Mouse (Mus musculus) midbrain, embryonic 13.5 days (tissue): Measurements from ENCODE around the gene Tdp1. TPM values are rescaled to one million over a fixed set of nuclear protein-coding genes. Genes with fewer than 3 reads are reported as not detected.

ENCODE experiments used
- ATAC-seq: fragments of 200-750 bp; cut with Nextera tagmentation; 2 replicates; pipeline ENCODE4 v1.8.0; 2017; ENCODE audit warnings: mild to moderate bottlenecking, moderate TSS enrichment, moderate library complexity
- H3K27ac ChIP-seq: fragments of 300-500 bp; sonication (generic); 2 replicates; pipeline ENCODE4 v1.5.1; 2015; ENCODE audit warnings: inconsistent platforms, mild to moderate bottlenecking, moderate library complexity
- H3K27me3 ChIP-seq: fragments of 300-500 bp; sonication (generic); 2 replicates; pipeline ENCODE4 v1.6.1; 2015; ENCODE audit warnings: mild to moderate bottlenecking, inconsistent platforms
- H3K36me3 ChIP-seq: fragments of 300-500 bp; sonication (generic); 2 replicates; pipeline ENCODE4 v1.6.1; 2015; ENCODE audit warnings: mild to moderate bottlenecking, inconsistent platforms
- H3K4me1 ChIP-seq: fragments of 300-500 bp; sonication (generic); replicated peaks from 2 replicates; pipeline ENCODE4 v1.6.1; 2015; ENCODE audit warnings: inconsistent platforms
- H3K4me2 ChIP-seq: fragments of 300-500 bp; sonication (generic); replicated peaks from 2 replicates; pipeline ENCODE4 v1.6.1; 2015; ENCODE audit warnings: moderate library complexity, mild to moderate bottlenecking, inconsistent platforms
- H3K4me3 ChIP-seq: fragments of 300-500 bp; sonication (generic); replicated peaks from 2 replicates; pipeline ENCODE4 v1.5.1; 2015; ENCODE audit warnings: mild to moderate bottlenecking, inconsistent platforms
- H3K9ac ChIP-seq: fragments of 300-500 bp; sonication (generic); replicated peaks from 2 replicates; pipeline ENCODE4 v1.6.1; 2015; ENCODE audit warnings: mild to moderate bottlenecking, inconsistent platforms
- H3K9me3 ChIP-seq: fragments of 300-500 bp; sonication (generic); 2 replicates; pipeline ENCODE4 v1.6.1; 2016; ENCODE audit warnings: mild to moderate bottlenecking, inconsistent platforms
- WGBS: fragments of 180-500 bp; shearing (Covaris S2); methylation state at CpG from one replicate; pipeline ENCODE4 v1.1.7; 2015; 5-methylcytosine and 5-hydroxymethylcytosine counted together
- polyA plus RNA-seq: library from polyadenylated mRNA; unstranded; fragments of >200 nt; fragmentation: Nextera tagmentation; extraction: Ambion mirVana; gene quantifications from 2 replicates; pipeline ENCODE4 v1.2.1, GENCODE M21; 2015

Tdp1 gene
- polyA plus RNA-seq, 1 experiment from 2014 or later = 57.3 TPM

DNA sequence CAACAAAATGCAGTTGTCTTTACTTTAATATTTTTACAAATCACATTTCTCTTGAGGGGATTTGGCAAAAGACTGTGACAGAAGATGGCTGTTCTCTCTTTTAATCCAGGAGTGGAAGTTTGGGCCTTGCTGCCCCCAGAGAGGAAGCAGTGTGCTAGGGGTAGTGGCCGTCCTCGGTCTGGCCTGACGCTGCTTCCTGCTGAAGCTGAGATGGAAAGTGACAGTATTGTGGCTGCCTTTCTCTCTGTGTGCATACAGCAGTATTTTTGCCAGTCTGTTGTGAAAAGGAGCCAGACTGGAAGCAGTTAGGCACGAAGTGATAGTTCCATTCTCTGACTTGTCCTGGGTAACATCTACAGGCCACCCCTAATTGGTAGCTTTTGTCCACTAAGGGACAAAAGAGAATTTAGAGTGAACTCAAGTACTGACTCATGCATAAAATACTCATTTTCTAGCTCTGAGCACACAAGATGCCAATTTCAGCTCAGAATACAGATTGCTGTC, 18.6 kb downstream of the Tdp1 start:
- H3K27me3 ChIP-seq = no peaks in the 10 kb centered on the region
- no peak for ATAC-seq
- H3K9ac ChIP-seq = no peak overlapping the region
- 74% methylated on average over 4 of the region's 4 CpGs for WGBS
- no peak overlapping the region for H3K4me3 ChIP-seq
- no peak overlapping the region for H3K4me2 ChIP-seq
- H3K4me1 ChIP-seq = no peaks in the 10 kb centered on the region
- no peaks in the 10 kb centered on the region for H3K9me3 ChIP-seq
- H3K36me3 ChIP-seq = peaks cover 75% of the 10 kb centered on the region
- no peak overlapping the region for H3K27ac ChIP-seq

DNA sequence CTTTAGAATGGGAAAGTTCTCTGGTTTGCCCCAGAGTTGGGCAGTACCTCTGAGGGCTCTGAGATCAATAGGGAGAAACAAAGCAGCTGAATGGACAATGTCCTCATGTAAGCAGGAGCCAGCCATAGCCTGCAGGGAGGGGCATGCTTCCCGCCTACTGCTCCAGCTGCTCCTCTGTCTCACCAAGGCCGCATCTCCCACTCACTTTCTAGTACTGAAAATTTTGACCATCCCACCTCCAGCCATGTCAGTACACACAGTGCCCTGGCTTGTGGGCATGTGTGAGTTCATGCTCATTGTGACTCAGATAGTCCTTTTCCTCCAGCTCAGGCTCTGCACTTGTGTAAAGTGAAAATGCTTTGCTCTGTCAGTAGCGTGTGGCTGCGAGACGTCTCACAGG, 20.2 kb downstream of the Tdp1 start:
- 92% methylated on average over 5 of the region's 5 CpGs for WGBS
- Histone ChIP-seq H3K36me3 (peaks cover 71% of the 10 kb centered on the region), H3K4me2 (no peak overlapping the region), H3K9me3 (no peaks in the 10 kb centered on the region), H3K4me3 (no peak overlapping the region), H3K27me3 (no peaks in the 10 kb centered on the region), H3K27ac (no peak overlapping the region), H3K9ac (no peak overlapping the region), H3K4me1 (no peaks in the 10 kb centered on the region)
- ATAC-seq = no peak

DNA sequence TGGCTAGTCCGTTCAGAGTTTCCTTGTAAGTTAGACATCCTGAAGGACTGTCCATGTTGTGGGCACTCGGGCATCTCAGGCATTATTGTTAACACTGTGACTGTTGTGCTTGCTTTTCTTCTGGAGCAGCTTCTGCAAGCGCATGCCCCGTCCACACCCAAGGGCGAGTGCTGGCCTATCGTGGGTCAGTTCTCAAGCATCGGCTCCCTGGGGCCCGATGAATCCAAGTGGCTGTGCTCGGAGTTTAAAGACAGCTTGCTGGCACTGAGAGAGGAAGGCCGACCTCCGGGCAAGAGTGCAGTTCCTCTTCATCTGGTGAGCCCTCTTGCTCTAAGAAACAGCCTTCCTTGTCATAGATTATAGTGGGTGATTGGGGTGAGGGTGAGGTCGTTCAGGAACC, 27.1 kb downstream of the Tdp1 start:
- Histone ChIP-seq H3K27me3 (no peaks in the 10 kb centered on the region), H3K4me2 (no peak overlapping the region), H3K9me3 (no peaks in the 10 kb centered on the region), H3K9ac (no peak overlapping the region), H3K36me3 (peaks cover 74% of the 10 kb centered on the region), H3K27ac (no peak overlapping the region), H3K4me1 (no peaks in the 10 kb centered on the region), H3K4me3 (no peak overlapping the region)
- no peak for ATAC-seq
- 88% methylated on average over 12 of the region's 12 CpGs for WGBS

DNA sequence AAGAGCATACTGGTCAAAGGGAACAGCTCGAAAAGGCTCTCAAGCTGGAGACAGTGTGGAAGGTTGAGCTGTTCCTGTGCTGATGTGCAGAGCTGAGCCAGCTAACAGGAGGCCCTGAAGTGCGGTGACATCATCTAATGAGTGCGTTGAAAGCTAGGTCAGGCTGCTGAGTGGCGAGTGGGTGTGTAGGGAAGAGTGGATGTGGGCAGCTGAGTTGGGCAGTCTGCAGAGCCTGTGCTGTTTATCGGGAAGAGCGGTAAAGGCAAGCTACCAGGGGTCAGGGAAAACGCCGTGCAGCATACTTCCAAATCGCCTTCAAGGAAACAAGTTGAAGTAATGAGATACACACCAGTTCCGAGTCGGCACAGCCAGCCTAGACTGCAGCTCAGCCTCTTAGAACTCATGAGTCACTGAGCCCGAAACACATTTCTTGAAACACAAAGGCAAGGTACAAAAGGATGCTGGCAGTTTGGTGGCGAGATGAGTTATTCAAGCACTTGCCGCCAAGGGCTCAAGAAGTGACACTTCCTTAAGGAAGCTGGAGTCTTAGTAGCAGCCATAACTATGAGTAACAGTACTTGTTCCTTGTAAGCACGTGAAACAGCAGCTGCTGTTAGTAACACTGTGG, 33.6 kb downstream of the Tdp1 start:
- Histone ChIP-seq H3K36me3 (peaks cover 61% of the 10 kb centered on the region), H3K9me3 (no peaks in the 10 kb centered on the region), H3K4me3 (no peak overlapping the region), H3K4me1 (peaks cover 3% of the 10 kb centered on the region), H3K27ac (no peak overlapping the region), H3K27me3 (no peaks in the 10 kb centered on the region), H3K4me2 (no peak overlapping the region), H3K9ac (no peak overlapping the region)
- no peak for ATAC-seq
- 92% methylated on average over 15 of the region's 15 CpGs for WGBS

DNA sequence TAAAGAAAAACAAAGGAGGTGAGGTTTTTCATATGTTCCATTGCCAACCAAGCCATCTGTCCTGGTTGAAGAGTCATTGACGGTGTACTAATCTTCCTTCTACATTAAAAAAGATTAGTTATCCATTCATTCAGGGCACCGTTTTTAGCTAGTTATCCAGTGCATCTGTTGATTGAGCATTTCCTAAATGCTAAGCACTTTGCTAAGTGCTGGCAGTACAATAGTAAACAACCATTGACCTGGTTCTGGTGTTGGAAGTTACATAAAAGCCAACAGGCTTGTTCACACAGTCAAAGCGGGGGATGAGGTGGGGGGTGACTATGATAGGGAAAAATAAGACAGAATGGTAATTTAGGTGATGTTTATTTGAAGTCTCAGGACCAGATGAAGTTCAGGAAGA, 35.3 kb downstream of the Tdp1 start:
- ATAC-seq = no peak
- Histone ChIP-seq H3K36me3 (peaks cover 49% of the 10 kb centered on the region), H3K27ac (no peak overlapping the region), H3K4me1 (peaks cover 17% of the 10 kb centered on the region), H3K27me3 (no peaks in the 10 kb centered on the region), H3K9me3 (no peaks in the 10 kb centered on the region), H3K4me3 (no peak overlapping the region), H3K9ac (no peak overlapping the region), H3K4me2 (no peak overlapping the region)
- WGBS = 94% methylated on average over 3 of the region's 3 CpGs

DNA sequence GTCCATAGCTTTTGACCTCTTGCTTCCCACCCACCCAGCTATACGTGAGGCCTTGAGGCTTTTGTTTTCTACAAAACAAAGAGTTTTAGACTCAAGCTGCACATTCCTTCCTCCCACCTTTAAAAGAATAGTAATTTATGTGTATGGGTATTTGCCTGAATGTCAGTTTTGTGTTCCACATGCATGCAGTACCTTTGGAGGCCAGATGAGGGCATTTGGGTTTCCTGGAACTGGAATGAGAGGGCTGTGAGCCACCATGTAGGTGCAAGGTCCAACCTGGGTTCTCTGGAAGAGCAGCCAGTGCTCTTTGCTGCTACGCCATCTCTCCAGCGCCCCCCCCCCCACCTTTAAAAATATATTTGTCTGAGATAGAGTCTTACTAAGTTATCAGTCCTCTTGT, 36.7 kb downstream of the Tdp1 start:
- H3K4me1 ChIP-seq = peaks cover 17% of the 10 kb centered on the region
- H3K9me3 ChIP-seq = no peaks in the 10 kb centered on the region
- no peak overlapping the region for H3K9ac ChIP-seq
- WGBS = 87% methylated on average over 3 of the region's 3 CpGs
- peaks cover 38% of the 10 kb centered on the region for H3K36me3 ChIP-seq
- no peak overlapping the region for H3K27ac ChIP-seq
- ATAC-seq = no peak
- no peak overlapping the region for H3K4me2 ChIP-seq
- H3K27me3 ChIP-seq = no peaks in the 10 kb centered on the region
- H3K4me3 ChIP-seq = no peak overlapping the region

DNA sequence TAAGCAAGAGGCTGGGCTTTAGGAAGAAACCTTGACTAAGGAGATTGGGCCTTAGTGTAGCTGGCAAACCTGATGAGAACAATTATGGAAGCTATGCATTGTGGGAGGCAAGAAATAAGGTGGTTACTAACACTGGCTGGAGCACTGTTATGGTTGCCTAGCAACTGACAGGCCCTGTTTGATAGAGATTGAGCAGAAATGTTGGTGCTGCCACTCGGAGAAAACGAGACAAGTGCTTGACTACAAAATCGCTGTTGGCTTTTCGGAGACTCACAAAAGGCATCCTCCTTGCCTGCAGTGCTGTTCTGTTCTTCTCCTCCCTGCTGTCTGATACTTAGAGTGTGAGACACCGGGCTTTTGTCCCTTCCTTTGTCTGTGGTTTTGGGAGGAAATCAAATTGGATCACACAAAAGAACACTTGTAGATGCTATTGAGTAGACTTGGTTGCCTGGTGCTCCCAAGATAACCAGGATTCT, 38.9 kb downstream of the Tdp1 start:
- ATAC-seq = peak; percentile 83
- H3K27me3 ChIP-seq = peaks cover 8% of the 10 kb centered on the region; the same call in 1 of the 2 replicates
- H3K9ac ChIP-seq = no peak overlapping the region
- no peaks in the 10 kb centered on the region for H3K9me3 ChIP-seq
- WGBS = 3% methylated on average over 5 of the region's 5 CpGs
- H3K36me3 ChIP-seq = peaks cover 36% of the 10 kb centered on the region
- H3K27ac ChIP-seq = peak overlapping the region; percentile 81
- H3K4me2 ChIP-seq = no peak overlapping the region
- peaks cover 17% of the 10 kb centered on the region for H3K4me1 ChIP-seq
- H3K4me3 ChIP-seq = no peak overlapping the region

DNA sequence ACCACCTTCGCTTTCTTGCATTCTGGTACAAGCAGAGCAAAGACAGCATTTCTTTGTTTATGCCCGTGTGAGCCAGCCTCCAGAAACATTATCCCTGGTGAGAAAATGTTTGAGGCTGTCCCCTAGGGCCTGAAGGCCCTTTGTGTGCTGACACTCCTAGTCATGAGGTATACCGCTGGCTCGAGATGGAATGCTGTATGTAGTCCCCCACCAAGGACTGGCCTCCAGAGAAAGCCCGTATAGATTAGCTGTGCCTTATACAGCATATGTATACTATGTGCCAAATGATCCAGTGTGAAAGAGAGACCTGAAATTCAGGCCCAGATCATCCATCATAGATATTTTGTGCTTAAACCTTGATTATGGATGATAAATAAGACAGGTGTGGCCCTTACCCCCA, 39.4 kb downstream of the Tdp1 start:
- Histone ChIP-seq H3K4me1 (peaks cover 17% of the 10 kb centered on the region), H3K4me3 (no peak overlapping the region), H3K9me3 (no peaks in the 10 kb centered on the region), H3K4me2 (no peak overlapping the region), H3K27me3 (peaks cover 8% of the 10 kb centered on the region; the same call in 1 of the 2 replicates), H3K36me3 (peaks cover 31% of the 10 kb centered on the region), H3K27ac (peak overlapping the region; percentile 81), H3K9ac (peak overlapping the region; percentile 24; the same call in 1 of the 2 replicates)
- 34% methylated on average over 5 of the region's 5 CpGs for WGBS
- ATAC-seq = peak; percentile 69

DNA sequence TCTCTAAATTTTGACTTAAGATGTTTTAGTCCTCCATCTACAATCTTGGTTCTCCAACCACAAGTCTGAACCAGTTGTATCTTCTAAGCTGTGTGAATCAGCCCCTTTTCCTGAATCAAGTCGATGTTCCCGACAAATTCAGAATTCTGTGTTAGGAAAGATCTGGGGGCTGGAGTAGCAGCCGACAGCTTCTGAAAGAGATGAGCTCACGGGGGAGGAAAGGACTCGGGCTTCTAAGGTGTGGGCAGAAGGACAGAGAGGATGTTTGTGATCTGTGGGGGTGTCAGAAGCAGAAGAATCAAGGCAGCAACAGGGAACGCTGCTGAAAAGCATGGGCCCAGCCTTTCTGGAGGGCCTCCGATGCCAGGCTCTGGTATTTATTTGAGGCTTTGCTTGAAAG, 44.0 kb downstream of the Tdp1 start:
- Histone ChIP-seq H3K9me3 (no peaks in the 10 kb centered on the region), H3K27ac (no peak overlapping the region), H3K36me3 (peaks cover 28% of the 10 kb centered on the region), H3K4me1 (peaks cover 9% of the 10 kb centered on the region), H3K4me3 (no peak overlapping the region), H3K4me2 (no peak overlapping the region), H3K27me3 (peaks cover 8% of the 10 kb centered on the region; the same call in 1 of the 2 replicates), H3K9ac (no peak overlapping the region)
- WGBS = 88% methylated on average over 7 of the region's 7 CpGs
- ATAC-seq = no peak

DNA sequence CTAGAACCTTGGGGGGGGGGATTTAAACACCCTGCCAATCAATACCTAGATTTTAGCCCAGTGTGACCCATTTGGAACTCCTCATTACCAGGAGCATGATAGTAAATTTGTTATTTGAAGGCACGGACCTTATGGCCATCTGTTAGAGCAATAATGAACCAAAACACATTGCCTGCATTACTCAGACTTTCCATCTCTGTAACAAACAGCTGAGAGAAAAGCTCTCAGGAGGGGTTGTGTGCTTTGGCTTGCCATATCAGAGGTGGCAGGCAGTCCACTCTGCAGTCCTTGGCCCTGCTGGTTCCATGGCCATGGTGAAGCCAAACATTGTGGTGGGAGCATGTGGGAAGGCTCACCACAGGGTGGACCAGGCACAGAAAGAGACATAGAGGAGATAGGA, 44.8 kb downstream of the Tdp1 start:
- Histone ChIP-seq H3K9ac (no peak overlapping the region), H3K27ac (no peak overlapping the region), H3K27me3 (peaks cover 8% of the 10 kb centered on the region; the same call in 1 of the 2 replicates), H3K9me3 (no peaks in the 10 kb centered on the region), H3K36me3 (peaks cover 35% of the 10 kb centered on the region), H3K4me2 (no peak overlapping the region), H3K4me1 (peaks cover under 1% of the 10 kb centered on the region), H3K4me3 (no peak overlapping the region)
- 94% methylated on average over 1 of the region's 1 CpGs for WGBS
- ATAC-seq = no peak

DNA sequence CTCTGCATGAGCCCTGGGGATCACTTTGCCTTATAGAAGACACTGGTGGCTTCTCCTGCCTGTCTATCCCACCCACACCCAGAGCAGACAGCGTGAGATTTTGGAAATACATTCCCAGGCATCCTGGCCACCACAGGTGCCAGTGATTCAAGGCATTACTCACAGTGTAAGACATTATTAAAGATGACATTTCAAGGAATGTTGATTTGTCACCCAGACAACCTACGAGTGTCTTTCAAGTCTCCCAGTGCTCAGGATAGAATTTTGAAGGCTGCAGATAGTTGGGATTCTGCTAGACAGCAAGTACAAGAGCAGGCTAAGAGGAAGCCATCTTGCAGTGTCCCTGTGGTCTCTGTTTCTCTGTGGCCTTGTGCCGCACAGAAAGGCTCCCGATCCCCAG, 47.9 kb downstream of the Tdp1 start:
- H3K27ac ChIP-seq = no peak overlapping the region
- H3K9me3 ChIP-seq = no peaks in the 10 kb centered on the region
- H3K9ac ChIP-seq = no peak overlapping the region
- H3K4me1 ChIP-seq = no peaks in the 10 kb centered on the region
- ATAC-seq = no peak
- 98% methylated on average over 4 of the region's 4 CpGs for WGBS
- H3K27me3 ChIP-seq = peaks cover 4% of the 10 kb centered on the region; the same call in 1 of the 2 replicates
- H3K36me3 ChIP-seq = peaks cover 54% of the 10 kb centered on the region
- H3K4me2 ChIP-seq = no peak overlapping the region
- no peak overlapping the region for H3K4me3 ChIP-seq

DNA sequence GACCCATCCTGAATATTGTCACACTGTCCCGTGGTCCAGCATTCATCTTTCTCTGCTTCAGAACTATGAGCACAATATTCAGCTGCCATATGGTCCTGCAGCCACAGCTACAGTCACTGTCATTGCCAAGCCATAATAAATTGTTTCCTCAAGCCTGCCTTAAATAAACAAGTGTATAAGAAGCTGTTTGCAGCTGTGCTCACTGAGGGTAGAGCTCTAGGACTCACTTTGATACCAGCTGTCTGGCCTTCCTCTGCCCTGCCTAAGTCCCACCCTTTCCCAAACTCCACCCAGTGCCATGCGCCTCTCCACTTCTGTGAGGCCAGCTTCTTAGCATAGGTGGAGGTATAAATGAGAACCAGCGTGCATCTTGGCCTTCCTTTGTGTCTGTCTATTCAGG, 49.3 kb downstream of the Tdp1 start:
- H3K9me3 ChIP-seq = no peaks in the 10 kb centered on the region
- no peak overlapping the region for H3K4me3 ChIP-seq
- 97% methylated on average over 3 of the region's 3 CpGs for WGBS
- no peak overlapping the region for H3K9ac ChIP-seq
- no peaks in the 10 kb centered on the region for H3K27me3 ChIP-seq
- H3K27ac ChIP-seq = no peak overlapping the region
- no peaks in the 10 kb centered on the region for H3K4me1 ChIP-seq
- H3K36me3 ChIP-seq = peaks cover 60% of the 10 kb centered on the region
- no peak overlapping the region for H3K4me2 ChIP-seq
- no peak for ATAC-seq

DNA sequence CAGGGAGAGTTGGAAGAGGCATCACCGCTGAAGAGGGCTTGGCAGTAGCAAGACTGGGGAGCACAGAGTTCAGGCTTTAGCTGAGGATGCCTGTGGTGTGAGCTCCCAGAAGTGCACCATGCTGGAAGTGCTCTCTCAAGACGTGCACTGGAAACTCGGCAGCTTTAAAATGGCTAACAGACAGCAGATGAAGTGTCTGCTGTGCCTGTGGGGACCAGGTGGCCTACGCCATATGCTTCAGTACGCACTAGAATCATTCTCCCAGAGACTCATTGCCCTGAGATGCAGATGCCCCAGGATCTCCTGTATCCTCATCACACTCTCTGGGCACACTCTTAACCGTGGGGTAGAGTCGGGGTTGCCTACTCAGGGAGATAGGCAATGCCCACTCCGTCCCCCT, 51.1 kb downstream of the Tdp1 start:
- 95% methylated on average over 8 of the region's 8 CpGs for WGBS
- no peak overlapping the region for H3K27ac ChIP-seq
- no peak for ATAC-seq

More for the DNA sequence above, 51.1 kb downstream of the Tdp1 start:
- H3K9me3 ChIP-seq = no peaks in the 10 kb centered on the region
- H3K9ac ChIP-seq = no peak overlapping the region
- H3K4me3 ChIP-seq = no peak overlapping the region
- H3K4me2 ChIP-seq = no peak overlapping the region
- H3K27me3 ChIP-seq = no peaks in the 10 kb centered on the region
- peaks cover 62% of the 10 kb centered on the region for H3K36me3 ChIP-seq
- no peaks in the 10 kb centered on the region for H3K4me1 ChIP-seq
